Mouse (Mus musculus) liver, adult (tissue): Measurements from ENCODE around the gene Phactr2.

Experiments
- GATA4 ChIP-seq: IDR thresholded peaks from 2 replicates; pipeline ENCODE4 v1.6.1; 2014; ENCODE audit warnings: mild to moderate bottlenecking, low read length; ENCODE audit not compliant: insufficient replicate concordance

The Phactr2 gene

GRCm38 (mm10) chr10:13453200-13453990 lies 20.8 kb downstream of the Phactr2 start:
- TF ChIP-seq GATA4, result no peak

- TF ChIP-seq GATA4, result no peak
Observed at GRCm38 (mm10) chr10:13451640-13452039, 22.6 kb downstream of the Phactr2 start.

GRCm38 (mm10) chr10:13448283-13449045 lies 25.7 kb downstream of the Phactr2 start:
- TF ChIP-seq GATA4, result no peak

GRCm38 (mm10) chr10:13446791-13447249 lies 27.4 kb downstream of the Phactr2 start:
- no peak for TF ChIP-seq GATA4

GRCm38 (mm10) chr10:13444257-13444656 lies 30.0 kb downstream of the Phactr2 start:
- TF ChIP-seq GATA4, result no peak

GRCm38 (mm10) chr10:13443647-13444046 lies 30.6 kb downstream of the Phactr2 start:
- no peak for TF ChIP-seq GATA4

GRCm38 (mm10) chr10:13440292-13440691 lies 33.9 kb downstream of the Phactr2 start:
- TF ChIP-seq GATA4, result no peak

- no peak for TF ChIP-seq GATA4
Observed at GRCm38 (mm10) chr10:13438118-13438821, 35.9 kb downstream of the Phactr2 start.

- no peak for TF ChIP-seq GATA4
Observed at GRCm38 (mm10) chr10:13437011-13437410, 37.2 kb downstream of the Phactr2 start.

GRCm38 (mm10) chr10:13433016-13433415 lies 41.2 kb downstream of the Phactr2 start:
- TF ChIP-seq GATA4, result no peak

- TF ChIP-seq GATA4, result no peak
Observed at GRCm38 (mm10) chr10:13431641-13432540, 42.3 kb downstream of the Phactr2 start.

GRCm38 (mm10) chr10:13429766-13430165 lies 44.4 kb downstream of the Phactr2 start:
- TF ChIP-seq GATA4, result no peak

- TF ChIP-seq GATA4, result no peak
Observed at GRCm38 (mm10) chr10:13429240-13429639, 45.0 kb downstream of the Phactr2 start.

- no peak for TF ChIP-seq GATA4
Observed at GRCm38 (mm10) chr10:13428536-13428935, 45.7 kb downstream of the Phactr2 start.
